Mouse (Mus musculus): ENCODE measurements around the gene Slc11a1.

Slc11a1 gene

GRCm38 (mm10) chr1:74408589-74409504, 33.9 kb downstream of the Slc11a1 start, which contains the start of gene Vil1:
Vil1 (plus strand) TSS chr1:74409376.
- DNase-seq (ENCODE audit: low spot score in 2 of 2): no peak

GRCm38 (mm10) chr1:74411753-74412325, 36.8 kb downstream of the Slc11a1 start:
- no peak for DNase-seq (ENCODE audit: low spot score in 2 of 2)

GRCm38 (mm10) chr1:74412711-74413110, 37.7 kb downstream of the Slc11a1 start:
- DNase-seq (ENCODE audit: low spot score in 2 of 2): no peak

- DNase-seq (ENCODE audit: low spot score in 2 of 2): peak; percentile 69 to 71
These were observed 40.1 kb downstream of the Slc11a1 start for GRCm38 (mm10) chr1:74415143-74415542.

- DNase-seq (ENCODE audit: low spot score in 2 of 2): no peak
These were observed 43.9 kb downstream of the Slc11a1 start for GRCm38 (mm10) chr1:74418747-74419439.

GRCm38 (mm10) chr1:74419440-74419794, 44.4 kb downstream of the Slc11a1 start:
- no peak for DNase-seq (ENCODE audit: low spot score in 2 of 2)

GRCm38 (mm10) chr1:74423147-74423546, 48.2 kb downstream of the Slc11a1 start:
- no peak for DNase-seq (ENCODE audit: low spot score in 2 of 2)

GRCm38 (mm10) chr1:74425845-74426244, 50.9 kb downstream of the Slc11a1 start:
- no peak for DNase-seq (ENCODE audit: low spot score in 2 of 2)

GRCm38 (mm10) chr1:74433220-74433619, 58.2 kb downstream of the Slc11a1 start:
- no peak for DNase-seq (ENCODE audit: low spot score in 2 of 2)

GRCm38 (mm10) chr1:74434596-74434995, 59.6 kb downstream of the Slc11a1 start:
- DNase-seq (ENCODE audit: low spot score in 2 of 2): no peak

GRCm38 (mm10) chr1:74435563-74435962, 60.6 kb downstream of the Slc11a1 start:
- DNase-seq (ENCODE audit: low spot score in 2 of 2): peak; percentile 36 to 68
